Mouse (Mus musculus) megakaryocyte, embryonic 14.5 days (primary cell): Measurements from ENCODE around the gene Ppp1ca.

Experiments
- FLI1 ChIP-seq: IDR thresholded peaks from 2 replicates; pipeline ENCODE4 v1.6.1; 2012; ENCODE audit warnings: low read length, inconsistent platforms, mixed read lengths
- GATA1 ChIP-seq: IDR thresholded peaks from 3 replicates; pipeline ENCODE4 v1.6.1; 2012; ENCODE audit warnings: mixed read lengths, low read length, inconsistent platforms, borderline replicate concordance

DNA sequence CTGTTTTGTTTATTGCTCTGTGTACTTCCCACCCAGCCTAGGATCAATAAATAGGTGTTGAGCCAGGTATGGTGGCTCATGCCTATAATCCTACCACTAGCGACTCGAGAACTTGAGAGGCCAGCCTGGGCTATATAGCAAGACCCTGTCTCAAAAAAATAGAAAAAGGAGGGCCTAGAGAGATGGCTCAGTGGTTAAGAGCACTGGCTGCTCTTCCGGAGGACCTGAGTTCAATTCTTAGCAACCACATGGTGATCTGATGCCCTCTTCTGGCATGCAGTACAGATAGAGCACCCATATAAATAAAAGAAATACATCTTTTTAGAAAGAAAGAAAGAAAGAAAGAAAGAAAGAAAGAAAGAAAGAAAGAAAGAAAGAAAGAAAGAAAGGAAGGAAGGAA, 11.3 kb downstream of the Ppp1ca start:
- no peak for TF ChIP-seq FLI1
- no peak for TF ChIP-seq GATA1
